Mouse (Mus musculus) lung, adult 2 months (tissue): ENCODE data around the gene Dapp1. TPM values are rescaled to one million over a fixed set of nuclear protein-coding genes. Genes with fewer than 3 reads are reported as not detected.
"Not testable (repeated sequence)": the region's sequence is repeated elsewhere in the genome, so short reads cannot be mapped to it uniquely, and the experiment has no call there.

Source experiments
- DNase-seq: peaks from one replicate; pipeline ENCODE4 v3.0.0; 2022
- H3K4me1 ChIP-seq: fragments of 200-500 bp; 2 replicates; pipeline ENCODE4 v1.6.1; 2011; ENCODE audit warnings: low read length; ENCODE audit not compliant: control insufficient read depth, insufficient read depth
- H3K4me3 ChIP-seq: fragments of 200-500 bp; replicated peaks from 2 replicates; pipeline ENCODE3; 2011; ENCODE audit warnings: low read depth, mild to moderate bottlenecking, control low read depth, low read length; ENCODE audit errors: extremely low read depth
- CTCF ChIP-seq: fragments of 200-500 bp; IDR thresholded peaks from 2 replicates; pipeline ENCODE4 v1.5.1; 2011; ENCODE audit warnings: mild to moderate bottlenecking, low read length, control low read depth; ENCODE audit not compliant: insufficient read depth
- POLR2A ChIP-seq: fragments of 200-500 bp; IDR thresholded peaks from 2 replicates; pipeline ENCODE4 v1.6.1; 2011; ENCODE audit warnings: low read depth, mild to moderate bottlenecking, control low read depth, low read length, borderline replicate concordance; ENCODE audit errors: extremely low read depth
- WGBS: fragments of 180-500 bp; shearing (Covaris S2); methylation state at CpG from one replicate; pipeline ENCODE4 v1.1.7; 2018; 5-methylcytosine and 5-hydroxymethylcytosine counted together
- polyA plus RNA-seq: library from polyadenylated mRNA; depleted of rRNA; stranded (reverse); fragments of >200 nt; gene quantifications from 2 replicates; pipeline ENCODE4 v1.2.3, GENCODE M21; 2012

The Dapp1 gene
- polyA plus RNA-seq, 1 experiment, result 7.1 TPM

GRCm38 (mm10) chr3:137975435-137975834 is 5.9 kb downstream of the Dapp1 start:
- Histone ChIP-seq H3K4me3 (no peak overlapping the region), H3K4me1 (no peaks in the 10 kb centered on the region; the same call in 1 of the 2 replicates)
- no peak for DNase-seq
- WGBS, result 87% methylated on average over 7 of the region's 7 CpGs
- TF ChIP-seq POLR2A (no peak), CTCF (no peak)

DNA sequence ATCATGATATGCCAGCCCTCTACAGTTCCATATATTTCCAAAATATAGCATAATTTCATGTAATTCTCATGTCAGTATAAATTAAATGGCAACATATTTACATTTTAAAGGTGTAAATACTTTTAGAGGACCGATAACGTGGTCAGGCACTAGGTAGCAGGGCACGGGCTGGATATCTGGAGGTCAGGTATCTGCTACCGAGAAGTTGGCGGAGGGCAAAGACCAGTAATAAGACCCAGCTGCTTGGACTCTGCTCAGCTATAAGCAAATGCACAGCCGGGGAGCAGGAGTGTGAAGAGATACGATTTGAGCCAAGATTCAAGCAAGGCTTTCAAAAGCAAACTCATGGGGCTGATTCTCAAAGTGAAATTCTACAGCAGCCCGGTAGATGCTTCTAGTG is 7.0 kb downstream of the Dapp1 start:
- TF ChIP-seq POLR2A (no peak), CTCF (no peak)
- 78% methylated on average over 8 of the region's 8 CpGs for WGBS
- no peak for DNase-seq
- H3K4me3 ChIP-seq, result no peak overlapping the region
- H3K4me1 ChIP-seq, result peaks cover under 1% of the 10 kb centered on the region; the same call in 1 of the 2 replicates

GRCm38 (mm10) chr3:137972989-137973388 is 8.4 kb downstream of the Dapp1 start:
- Histone ChIP-seq H3K4me1 (peaks cover 3% of the 10 kb centered on the region), H3K4me3 (no peak overlapping the region)
- TF ChIP-seq CTCF (no peak), POLR2A (no peak)
- DNase-seq, result no peak
- 79% methylated on average over 7 of the region's 7 CpGs for WGBS

DNA sequence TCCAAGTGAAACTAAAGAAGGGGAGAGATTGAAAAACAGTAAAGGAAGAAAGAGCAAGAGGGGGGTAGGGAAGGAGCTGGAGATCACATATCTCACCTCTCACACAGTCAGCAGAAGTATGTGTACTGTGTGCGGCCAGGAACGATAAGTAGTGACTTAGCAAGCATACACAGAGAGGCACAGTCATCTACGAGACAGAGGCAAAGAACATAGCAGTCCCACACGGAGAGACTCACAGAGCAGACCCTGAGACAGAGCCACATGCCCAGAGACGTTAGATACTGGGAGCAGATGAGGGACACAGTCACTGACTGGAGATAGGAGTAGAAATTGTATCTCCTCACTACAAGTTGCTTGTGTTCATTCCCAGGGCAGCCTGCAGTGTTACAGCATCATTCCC is 9.1 kb downstream of the Dapp1 start:
- 56% methylated on average over 5 of the region's 5 CpGs for WGBS
- peaks cover 5% of the 10 kb centered on the region for H3K4me1 ChIP-seq
- TF ChIP-seq CTCF (no peak), POLR2A (no peak)
- H3K4me3 ChIP-seq, result no peak overlapping the region
- no peak for DNase-seq

GRCm38 (mm10) chr3:137969951-137970350 is 11.4 kb downstream of the Dapp1 start:
- 61% methylated on average over 12 of the region's 12 CpGs for WGBS
- TF ChIP-seq POLR2A, result no peak
- TF ChIP-seq CTCF, result no peak
- Histone ChIP-seq H3K4me3 (no peak overlapping the region), H3K4me1 (peaks cover 5% of the 10 kb centered on the region)
- DNase-seq, result no peak

GRCm38 (mm10) chr3:137968820-137969486 is 12.4 kb downstream of the Dapp1 start:
- no peak overlapping the region for H3K4me3 ChIP-seq
- peaks cover 5% of the 10 kb centered on the region; the same call in 1 of the 2 replicates for H3K4me1 ChIP-seq
- no peak for DNase-seq
- WGBS, result 38% methylated on average over 9 of the region's 9 CpGs
- TF ChIP-seq POLR2A, result no peak
- no peak for TF ChIP-seq CTCF

DNA sequence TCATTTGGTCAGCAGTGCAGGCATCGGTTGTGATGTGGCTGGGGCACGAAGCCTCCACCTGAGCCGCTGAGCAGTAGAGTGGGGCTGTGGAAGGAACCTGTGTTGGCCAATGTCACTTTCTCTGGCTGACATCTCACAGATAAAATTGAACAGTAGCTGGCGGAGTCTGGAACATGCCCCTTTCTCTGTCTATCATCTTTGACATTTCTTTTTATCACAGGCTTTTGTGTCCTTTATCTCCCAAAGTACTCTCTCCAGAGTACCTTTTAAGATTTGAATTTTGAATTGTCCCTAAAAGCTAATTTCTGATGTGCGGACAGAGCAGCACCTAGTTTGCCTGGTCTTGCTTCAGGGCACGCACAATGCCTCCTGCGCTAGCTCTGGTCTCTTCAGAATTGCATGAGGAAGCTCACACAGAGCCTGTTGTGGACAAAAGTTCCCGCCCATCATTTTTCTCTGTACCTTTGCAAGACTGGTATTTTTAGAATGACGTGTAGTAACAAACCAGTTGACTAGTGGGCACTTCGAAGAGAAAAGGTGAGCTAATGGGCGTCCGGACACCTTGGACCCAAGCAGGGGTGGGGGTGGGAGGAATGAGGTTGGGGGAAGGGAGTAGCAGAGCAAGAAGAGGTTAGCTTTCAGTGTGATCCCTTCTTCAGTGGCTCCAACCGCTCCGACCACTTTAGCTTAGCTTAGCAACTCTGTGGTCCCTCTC is 13.1 kb downstream of the Dapp1 start:
- TF ChIP-seq POLR2A (no peak), CTCF (no peak)
- no peak for DNase-seq
- 76% methylated on average over 14 of the region's 14 CpGs for WGBS
- no peak overlapping the region for H3K4me3 ChIP-seq
- H3K4me1 ChIP-seq, result peaks cover 5% of the 10 kb centered on the region; the same call in 1 of the 2 replicates

DNA sequence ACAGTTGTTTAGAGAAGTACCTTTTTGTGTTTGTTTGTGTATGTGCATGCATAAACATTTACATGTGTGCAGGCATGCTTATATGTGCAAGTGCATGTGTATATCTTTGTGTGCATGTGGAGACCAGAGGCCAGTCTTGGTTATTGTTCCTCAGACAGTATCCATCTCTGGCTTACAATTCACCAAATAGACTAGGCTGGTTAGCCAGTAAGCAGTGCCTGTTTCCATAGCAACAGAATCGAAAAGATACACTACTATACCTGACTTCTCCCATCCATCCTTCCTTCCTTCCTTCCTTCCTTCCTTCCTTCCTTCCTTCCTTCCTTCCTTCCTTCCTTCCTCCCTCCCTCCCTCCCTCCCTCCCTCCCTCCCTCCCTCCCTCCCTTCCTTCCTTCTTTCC is 17.3 kb downstream of the Dapp1 start:
- WGBS, result 42% methylated on average over 1 of the region's 1 CpGs
- H3K4me3 ChIP-seq, DNase-seq, H3K4me1 ChIP-seq: not testable (repeated sequence)

DNA sequence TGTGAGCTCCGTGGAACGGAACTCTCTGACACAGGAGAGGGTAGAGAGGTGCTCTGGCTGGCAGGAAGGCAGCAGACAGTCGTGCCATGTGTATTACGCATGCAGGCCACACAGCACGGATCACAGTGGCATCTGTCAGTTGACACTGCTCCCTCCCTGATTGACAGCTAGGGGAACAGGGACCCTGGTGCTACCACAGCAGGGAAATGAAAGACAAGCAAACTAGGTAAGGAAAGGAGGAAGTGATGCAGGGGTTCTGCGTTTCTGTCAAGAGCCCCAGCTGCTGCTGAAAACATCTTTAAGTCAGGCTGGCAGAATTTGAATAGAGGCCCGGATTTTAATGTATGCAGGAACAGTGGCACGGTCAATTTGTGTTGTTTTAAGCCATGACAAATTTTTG is 17.8 kb downstream of the Dapp1 start:
- H3K4me3 ChIP-seq, result no peak overlapping the region
- TF ChIP-seq POLR2A (no peak), CTCF (no peak)
- peaks cover 2% of the 10 kb centered on the region; the same call in 1 of the 2 replicates for H3K4me1 ChIP-seq
- no peak for DNase-seq
- 73% methylated on average over 8 of the region's 8 CpGs for WGBS
